Mouse (Mus musculus) T-helper 1 cell (primary cell): ENCODE data around the gene Clec4n.
"Not testable (repeated sequence)": the region's sequence is repeated elsewhere in the genome, so short reads cannot be mapped to it uniquely, and the experiment has no call there.

Experiments
- in situ Hi-C: fragments of 300-600 bp; cut with MboI, MseI; formaldehyde crosslinking; loops from one replicate; pipeline ENCODE4 v1.15.1; 2025; ENCODE audit warnings: high pct_unique_total_duplicates

Gene Clec4n

GRCm38 (mm10) chr6:123229644-123230043 lies at the start of gene Clec4n:
Gene Clec4n, plus strand, starts transcription at chr6:123229843.
- in situ Hi-C loops, result no loop called here

GRCm38 (mm10) chr6:123184862-123185261 lies 44.8 kb upstream of the Clec4n start:
- in situ Hi-C loops, result not testable (repeated sequence)

GRCm38 (mm10) chr6:123207187-123208076 lies 22.2 kb upstream of the Clec4n start:
- in situ Hi-C loops, result no loop called here

GRCm38 (mm10) chr6:123208077-123208439 lies 21.6 kb upstream of the Clec4n start:
- in situ Hi-C loops, result not testable (repeated sequence)

- in situ Hi-C loops, result no loop called here
Observed at GRCm38 (mm10) chr6:123211726-123212125, 17.9 kb upstream of the Clec4n start.

GRCm38 (mm10) chr6:123227519-123228166 lies 2.0 kb upstream of the Clec4n start:
- in situ Hi-C loops, result no loop called here

- in situ Hi-C loops, result no loop called here
Observed at GRCm38 (mm10) chr6:123231149-123231548, 1.5 kb downstream of the Clec4n start.

- in situ Hi-C loops, result no loop called here
Observed at GRCm38 (mm10) chr6:123237582-123237981, 7.9 kb downstream of the Clec4n start.

GRCm38 (mm10) chr6:123244201-123244600 lies 14.6 kb downstream of the Clec4n start:
- in situ Hi-C loops, result no loop called here

GRCm38 (mm10) chr6:123248862-123249261 lies 19.2 kb downstream of the Clec4n start:
- in situ Hi-C loops, result not testable (repeated sequence)

GRCm38 (mm10) chr6:123252735-123253134 lies 23.1 kb downstream of the Clec4n start:
- in situ Hi-C loops, result no loop called here

- in situ Hi-C loops, result no loop called here
Observed at GRCm38 (mm10) chr6:123258946-123259345, 29.3 kb downstream of the Clec4n start.

- in situ Hi-C loops, result no loop called here
Observed at GRCm38 (mm10) chr6:123259889-123260603, 30.4 kb downstream of the Clec4n start.

- in situ Hi-C loops, result no loop called here
Observed at GRCm38 (mm10) chr6:123260868-123261267, 31.2 kb downstream of the Clec4n start.

GRCm38 (mm10) chr6:123261555-123262161 lies 32.0 kb downstream of the Clec4n start, which contains the start of gene Clec4d:
Gene Clec4d, plus strand, starts transcription at chr6:123262111.
- in situ Hi-C loops, result no loop called here

- in situ Hi-C loops, result no loop called here
Observed at GRCm38 (mm10) chr6:123264194-123264593, 34.6 kb downstream of the Clec4n start.

GRCm38 (mm10) chr6:123265809-123266208 lies 36.2 kb downstream of the Clec4n start:
- in situ Hi-C loops, result loop anchor here (5.0 kb wide), 1 partner anchor 66 kb away; no protein-coding TSS in a partner anchor

- in situ Hi-C loops, result loop anchor here (5.0 kb wide), 1 partner anchor 65 kb away; no protein-coding TSS in a partner anchor
Observed at GRCm38 (mm10) chr6:123266945-123267344, 37.3 kb downstream of the Clec4n start.

GRCm38 (mm10) chr6:123279443-123279842 lies 49.8 kb downstream of the Clec4n start:
- in situ Hi-C loops, result no loop called here

- in situ Hi-C loops, result no loop called here
Observed at GRCm38 (mm10) chr6:123286311-123286710, 56.7 kb downstream of the Clec4n start.

- in situ Hi-C loops, result no loop called here
Observed at GRCm38 (mm10) chr6:123288931-123289330, 59.3 kb downstream of the Clec4n start.

GRCm38 (mm10) chr6:123289753-123290152 lies 60.1 kb downstream of the Clec4n start, which contains the start of gene Clec4e:
Gene Clec4e, minus strand, starts transcription at chr6:123289870.
- in situ Hi-C loops, result no loop called here
